Mouse (Mus musculus) liver, adult 2 months (tissue): ENCODE data around the gene Slc22a8.

Experiments
- CTCF ChIP-seq: fragments of 200-500 bp; IDR thresholded peaks from 2 replicates; pipeline ENCODE4 v1.5.1; 2011; ENCODE audit warnings: low read depth, low read length, control low read depth
- POLR2A ChIP-seq: fragments of 200-500 bp; IDR thresholded peaks from 2 replicates; pipeline ENCODE4 v1.6.1; 2011; ENCODE audit warnings: low read length, control low read depth; ENCODE audit not compliant: insufficient read depth; ENCODE audit errors: extremely low read depth

DNA sequence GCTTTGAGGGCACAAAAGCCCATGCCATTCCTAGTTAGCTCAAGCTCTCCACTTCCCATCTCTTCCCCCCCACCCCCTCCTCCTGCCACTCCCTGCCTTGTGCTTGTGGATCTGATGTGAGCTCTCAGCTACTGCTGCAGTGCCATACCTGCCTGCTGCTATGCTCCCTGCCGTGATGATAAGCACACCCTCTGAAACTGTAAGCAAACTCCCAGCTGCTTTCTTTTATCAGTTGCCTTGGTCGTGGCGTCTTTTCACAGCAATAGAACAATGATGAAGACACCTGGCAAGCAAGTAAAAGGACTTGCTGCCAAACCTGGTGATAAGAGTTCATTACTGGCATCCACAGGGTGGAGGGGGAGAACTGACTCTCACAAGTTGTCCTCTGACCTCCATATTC is 18.6 kb upstream of the Slc22a8 start:
- TF ChIP-seq CTCF (no peak), POLR2A (no peak)
